Mouse (Mus musculus): ENCODE results near the gene Pakap. TPM values are rescaled to one million over a fixed set of nuclear protein-coding genes. Genes with fewer than 3 reads are reported as not detected.

Gene Pakap
- polyA plus RNA-seq, 1 experiment from 2014 or later: 10.7 TPM

DNA sequence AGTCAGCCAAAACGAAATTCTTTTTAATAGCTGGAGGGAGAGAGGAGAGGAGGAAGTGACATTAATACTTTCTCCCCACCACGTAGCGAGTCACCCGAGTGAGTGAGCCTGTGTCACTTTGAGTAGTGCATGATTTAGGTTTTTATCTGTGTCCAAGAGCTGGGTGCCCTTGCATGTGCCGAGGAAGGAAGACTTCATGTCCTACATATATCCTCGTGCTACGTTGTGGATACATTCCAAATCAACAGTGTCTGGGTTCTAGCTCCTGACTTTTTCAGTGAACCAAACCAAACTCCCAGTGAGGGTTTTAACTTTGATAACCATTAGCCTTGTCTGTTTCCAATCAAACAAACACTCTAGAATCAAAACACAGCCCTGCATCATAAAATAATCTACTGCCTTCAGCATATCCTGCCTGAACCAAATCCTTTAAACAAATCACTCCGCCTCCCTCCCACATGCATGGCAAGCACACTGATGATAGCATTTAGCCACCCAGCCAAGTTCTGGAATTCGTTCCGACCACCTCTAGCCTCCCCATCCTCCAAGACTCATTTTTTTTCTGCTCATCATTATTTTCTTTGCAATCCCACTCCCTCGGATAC is 175.4 kb downstream of the Pakap start:
- no peaks in the 10 kb centered on the region for H3K36me3 ChIP-seq (ENCODE audit: control insufficient read depth, insufficient read depth, low read length)
- no peak overlapping the region for H3K4me3 ChIP-seq (replicated peaks; ENCODE audit: low read depth, low read length)
- no peaks in the 10 kb centered on the region for H3K9me3 ChIP-seq (ENCODE audit: control insufficient read depth, low read length)
- H3K4me1 ChIP-seq (ENCODE audit: control insufficient read depth, insufficient read depth, low read length): 0 out of 2 replicates have a peak, but pooled peaks cover 3% of the 10 kb centered on the region
- WGBS: 85% methylated on average over 11 of the region's 11 CpGs
- no peak overlapping the region for H3K4me2 ChIP-seq (ENCODE audit: low read length)
- ATAC-seq (ENCODE audit: low FRiP score, low TSS enrichment): no peak
- no peak for DNase-seq
- H3K9ac ChIP-seq (replicated peaks; ENCODE audit: low read length): no peak overlapping the region
- H3K27ac ChIP-seq (replicated peaks; ENCODE audit: low read depth, low read length): no peak overlapping the region
- no peaks in the 10 kb centered on the region for H3K27me3 ChIP-seq (ENCODE audit: control insufficient read depth, insufficient read depth, low read length)

DNA sequence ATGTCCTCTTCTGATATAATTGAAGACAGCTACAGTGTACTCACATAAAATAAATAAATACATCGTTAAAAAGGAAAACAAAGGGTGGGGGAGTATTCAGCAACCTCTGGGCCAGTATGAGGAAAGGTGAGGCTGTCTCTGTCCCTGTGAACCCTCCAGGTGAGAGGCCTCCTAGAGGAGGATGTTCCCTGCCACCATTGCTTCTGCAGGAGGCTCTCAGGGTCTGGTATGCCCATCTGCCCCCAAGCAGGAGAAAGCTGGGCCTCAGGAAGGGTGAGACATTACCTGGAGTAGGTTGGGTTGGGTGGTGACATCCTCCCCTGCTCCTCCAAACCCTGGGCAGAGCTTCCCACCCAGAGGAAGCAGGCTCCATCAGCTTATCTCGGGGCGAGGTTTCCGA is 182.7 kb downstream of the Pakap start:
- H3K9ac ChIP-seq (replicated peaks; ENCODE audit: low read length): no peak overlapping the region
- H3K27ac ChIP-seq (replicated peaks; ENCODE audit: low read depth, low read length): no peak overlapping the region
- no peak overlapping the region for H3K4me3 ChIP-seq (replicated peaks; ENCODE audit: low read depth, low read length)
- no peak for ATAC-seq (ENCODE audit: low FRiP score, low TSS enrichment)
- no peaks in the 10 kb centered on the region for H3K36me3 ChIP-seq (ENCODE audit: control insufficient read depth, insufficient read depth, low read length)
- no peak overlapping the region for H3K4me2 ChIP-seq (ENCODE audit: low read length)
- no peaks in the 10 kb centered on the region for H3K9me3 ChIP-seq (ENCODE audit: control insufficient read depth, low read length)
- WGBS: 82% methylated on average over 4 of the region's 4 CpGs
- H3K27me3 ChIP-seq (ENCODE audit: control insufficient read depth, insufficient read depth, low read length): no peaks in the 10 kb centered on the region
- H3K4me1 ChIP-seq (ENCODE audit: control insufficient read depth, insufficient read depth, low read length): no peaks in the 10 kb centered on the region
- DNase-seq: no peak

DNA sequence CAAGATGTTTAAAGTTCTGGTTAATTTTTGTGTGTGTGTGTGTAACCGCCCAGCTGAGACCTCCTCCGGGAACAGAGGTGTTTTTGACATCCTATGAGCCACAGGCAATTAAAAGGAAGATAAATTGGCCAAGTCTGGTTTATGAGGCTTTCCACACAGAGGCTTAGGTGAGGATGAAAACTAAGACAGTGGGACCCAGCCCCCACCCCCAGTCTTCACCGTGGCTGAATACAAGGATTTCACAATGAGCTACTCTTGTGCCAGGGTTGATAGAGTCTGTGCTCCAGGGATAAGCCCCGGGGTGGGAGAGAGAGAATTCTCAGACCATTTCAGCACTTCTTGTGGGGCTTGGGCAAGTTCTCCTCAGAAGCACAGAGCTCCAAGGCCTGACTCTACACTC is 183.1 kb downstream of the Pakap start:
- Histone ChIP-seq H3K27me3 (ENCODE audit: control insufficient read depth, insufficient read depth, low read length) (no peaks in the 10 kb centered on the region), H3K4me2 (ENCODE audit: low read length) (no peak overlapping the region), H3K4me3 (replicated peaks; ENCODE audit: low read depth, low read length) (no peak overlapping the region), H3K9me3 (ENCODE audit: control insufficient read depth, low read length) (no peaks in the 10 kb centered on the region), H3K27ac (replicated peaks; ENCODE audit: low read depth, low read length) (no peak overlapping the region), H3K36me3 (ENCODE audit: control insufficient read depth, insufficient read depth, low read length) (no peaks in the 10 kb centered on the region), H3K4me1 (ENCODE audit: control insufficient read depth, insufficient read depth, low read length) (no peaks in the 10 kb centered on the region), H3K9ac (replicated peaks; ENCODE audit: low read length) (no peak overlapping the region)
- DNase-seq (no peak), ATAC-seq (ENCODE audit: low FRiP score, low TSS enrichment) (no peak)
- WGBS: 68% methylated on average over 4 of the region's 4 CpGs

DNA sequence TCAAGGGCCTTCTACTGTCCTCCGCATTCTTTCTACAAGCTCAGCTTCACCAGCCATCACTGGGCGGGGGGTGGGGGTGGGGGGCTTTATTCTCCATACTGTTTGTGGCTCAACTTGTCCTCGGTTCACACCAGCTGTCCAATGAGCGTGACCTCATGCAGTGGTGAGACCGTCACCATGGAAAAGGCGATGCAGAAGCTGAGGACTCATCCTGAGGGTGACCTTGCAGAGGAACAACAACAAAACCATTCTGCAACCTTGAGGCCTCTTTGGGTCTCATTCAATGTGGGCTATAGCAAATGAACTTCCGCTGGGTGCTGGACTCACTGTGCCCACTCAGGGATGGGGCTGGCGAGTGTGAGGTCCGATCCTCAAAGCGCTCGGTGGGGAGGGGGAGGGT is 183.6 kb downstream of the Pakap start:
- Histone ChIP-seq H3K4me3 (replicated peaks; ENCODE audit: low read depth, low read length) (no peak overlapping the region), H3K36me3 (ENCODE audit: control insufficient read depth, insufficient read depth, low read length) (no peaks in the 10 kb centered on the region)
- 88% methylated on average over 11 of the region's 11 CpGs for WGBS

DNA sequence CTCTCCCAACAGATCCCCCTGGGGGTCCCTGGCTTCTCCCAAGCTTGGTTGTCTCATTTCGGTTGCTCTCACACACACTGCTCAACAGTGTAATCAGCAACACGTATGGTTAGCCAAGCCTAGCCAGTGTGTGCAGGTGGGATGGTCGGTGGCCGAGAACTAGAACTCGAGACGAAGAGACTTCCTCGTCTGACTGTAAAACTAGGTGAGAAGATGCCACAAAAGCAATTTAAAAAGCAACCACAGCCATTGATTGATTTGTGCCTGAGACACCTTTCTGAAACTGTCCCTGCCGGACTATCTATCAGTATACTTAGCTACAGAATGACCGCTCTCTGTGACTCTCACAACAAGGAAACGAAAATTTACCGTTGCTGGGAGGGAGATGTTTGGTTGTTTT is 187.1 kb downstream of the Pakap start:
- H3K4me3 ChIP-seq (replicated peaks; ENCODE audit: low read depth, low read length): no peak overlapping the region
- no peaks in the 10 kb centered on the region for H3K9me3 ChIP-seq (ENCODE audit: control insufficient read depth, low read length)
- no peaks in the 10 kb centered on the region for H3K27me3 ChIP-seq (ENCODE audit: control insufficient read depth, insufficient read depth, low read length)
- no peak overlapping the region for H3K27ac ChIP-seq (replicated peaks; ENCODE audit: low read depth, low read length)
- ATAC-seq (ENCODE audit: low FRiP score, low TSS enrichment) (no peak), DNase-seq (no peak)
- no peaks in the 10 kb centered on the region for H3K36me3 ChIP-seq (ENCODE audit: control insufficient read depth, insufficient read depth, low read length)
- no peak overlapping the region for H3K9ac ChIP-seq (replicated peaks; ENCODE audit: low read length)
- 92% methylated on average over 11 of the region's 11 CpGs for WGBS
- H3K4me2 ChIP-seq (ENCODE audit: low read length): no peak overlapping the region
- no peaks in the 10 kb centered on the region for H3K4me1 ChIP-seq (ENCODE audit: control insufficient read depth, insufficient read depth, low read length)

More for the DNA sequence above, 183.6 kb downstream of the Pakap start:
- ATAC-seq (ENCODE audit: low FRiP score, low TSS enrichment) (no peak), DNase-seq (no peak)
- no peaks in the 10 kb centered on the region for H3K9me3 ChIP-seq (ENCODE audit: control insufficient read depth, low read length)
- no peaks in the 10 kb centered on the region for H3K27me3 ChIP-seq (ENCODE audit: control insufficient read depth, insufficient read depth, low read length)
- H3K4me1 ChIP-seq (ENCODE audit: control insufficient read depth, insufficient read depth, low read length): no peaks in the 10 kb centered on the region
- no peak overlapping the region for H3K4me2 ChIP-seq (ENCODE audit: low read length)
- H3K9ac ChIP-seq (replicated peaks; ENCODE audit: low read length): no peak overlapping the region
- H3K27ac ChIP-seq (replicated peaks; ENCODE audit: low read depth, low read length): no peak overlapping the region

- ATAC-seq (ENCODE audit: low FRiP score, low TSS enrichment): no peak
- no peak for DNase-seq
- Histone ChIP-seq H3K27ac (replicated peaks; ENCODE audit: low read depth, low read length) (no peak overlapping the region), H3K9ac (replicated peaks; ENCODE audit: low read length) (no peak overlapping the region), H3K9me3 (ENCODE audit: control insufficient read depth, low read length) (no peaks in the 10 kb centered on the region), H3K4me1 (ENCODE audit: control insufficient read depth, insufficient read depth, low read length) (no peaks in the 10 kb centered on the region), H3K4me3 (replicated peaks; ENCODE audit: low read depth, low read length) (no peak overlapping the region), H3K27me3 (ENCODE audit: control insufficient read depth, insufficient read depth, low read length) (no peaks in the 10 kb centered on the region), H3K36me3 (ENCODE audit: control insufficient read depth, insufficient read depth, low read length) (no peaks in the 10 kb centered on the region), H3K4me2 (ENCODE audit: low read length) (no peak overlapping the region)
- WGBS: 49% methylated on average over 11 of the region's 11 CpGs
Measured at GRCm38 (mm10) chr4:57757997-57758396, 190.0 kb downstream of the Pakap start.

DNA sequence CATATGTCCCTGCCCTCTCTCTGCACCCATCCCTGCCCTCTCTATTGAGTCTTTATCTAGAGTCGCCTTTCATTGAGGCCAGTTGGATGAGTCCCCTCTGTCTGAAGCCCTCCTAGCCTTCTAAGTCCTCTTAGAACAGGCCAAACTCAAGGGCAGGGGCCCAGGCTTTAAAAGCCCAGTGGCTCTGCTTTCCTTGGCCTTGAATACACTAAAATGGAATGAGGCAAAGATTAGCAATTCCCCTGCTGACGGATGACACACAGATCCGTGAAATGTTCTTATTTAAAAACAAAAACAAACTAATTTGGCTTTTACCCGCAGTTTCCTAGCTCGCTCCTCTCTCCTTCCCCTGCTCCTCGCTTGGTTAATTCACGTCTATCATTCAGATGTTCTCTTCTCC is 194.4 kb downstream of the Pakap start:
- DNase-seq (no peak), ATAC-seq (ENCODE audit: low FRiP score, low TSS enrichment) (no peak)
- H3K27me3 ChIP-seq (ENCODE audit: control insufficient read depth, insufficient read depth, low read length): no peaks in the 10 kb centered on the region
- H3K4me2 ChIP-seq (ENCODE audit: low read length): no peak overlapping the region
- no peaks in the 10 kb centered on the region for H3K9me3 ChIP-seq (ENCODE audit: control insufficient read depth, low read length)
- H3K36me3 ChIP-seq (ENCODE audit: control insufficient read depth, insufficient read depth, low read length): no peaks in the 10 kb centered on the region
- H3K9ac ChIP-seq (replicated peaks; ENCODE audit: low read length): no peak overlapping the region
- 39% methylated on average over 7 of the region's 7 CpGs for whole genome bisulfite sequencing
- H3K27ac ChIP-seq (replicated peaks; ENCODE audit: low read depth, low read length): no peak overlapping the region
- H3K4me1 ChIP-seq (ENCODE audit: control insufficient read depth, insufficient read depth, low read length): 0 out of 2 replicates have a peak, but pooled peaks cover 4% of the 10 kb centered on the region
- H3K4me3 ChIP-seq (replicated peaks; ENCODE audit: low read depth, low read length): no peak overlapping the region

DNA sequence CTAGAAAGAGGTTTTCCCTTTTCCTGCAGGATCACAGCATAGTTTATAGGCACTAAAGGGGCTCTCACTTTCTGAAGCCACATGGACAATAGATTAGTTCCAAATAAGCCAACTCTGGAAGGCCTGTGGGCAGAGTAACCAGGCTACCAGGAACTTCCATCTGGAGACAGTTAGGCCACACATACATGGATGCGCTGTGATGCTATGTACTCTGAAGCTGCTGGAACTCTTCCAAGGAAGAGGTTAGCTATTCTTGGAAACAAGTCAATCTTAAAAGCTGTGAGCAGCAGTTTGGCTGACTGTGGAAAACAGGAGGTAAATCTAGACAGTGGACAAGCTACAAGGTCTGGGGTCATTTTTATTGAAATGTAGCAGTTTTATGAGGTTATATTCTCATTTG is 196.4 kb downstream of the Pakap start:
- no peak overlapping the region for H3K27ac ChIP-seq (replicated peaks; ENCODE audit: low read depth, low read length)
- H3K4me2 ChIP-seq (ENCODE audit: low read length): no peak overlapping the region
- DNase-seq (peak; percentile 55), ATAC-seq (ENCODE audit: low FRiP score, low TSS enrichment) (no peak)
- no peak overlapping the region for H3K9ac ChIP-seq (replicated peaks; ENCODE audit: low read length)
- no peaks in the 10 kb centered on the region for H3K36me3 ChIP-seq (ENCODE audit: control insufficient read depth, insufficient read depth, low read length)
- H3K4me1 ChIP-seq (ENCODE audit: control insufficient read depth, insufficient read depth, low read length): 0 out of 2 replicates have a peak, but pooled peaks cover 4% of the 10 kb centered on the region
- WGBS: 83% methylated on average over 1 of the region's 1 CpGs
- H3K4me3 ChIP-seq (replicated peaks; ENCODE audit: low read depth, low read length): no peak overlapping the region
- H3K27me3 ChIP-seq (ENCODE audit: control insufficient read depth, insufficient read depth, low read length): no peaks in the 10 kb centered on the region
- H3K9me3 ChIP-seq (ENCODE audit: control insufficient read depth, low read length): no peaks in the 10 kb centered on the region

GRCm38 (mm10) chr4:57764926-57765325 is 196.9 kb downstream of the Pakap start:
- Histone ChIP-seq H3K27me3 (ENCODE audit: control insufficient read depth, insufficient read depth, low read length) (no peaks in the 10 kb centered on the region), H3K36me3 (ENCODE audit: control insufficient read depth, insufficient read depth, low read length) (no peaks in the 10 kb centered on the region), H3K4me3 (replicated peaks; ENCODE audit: low read depth, low read length) (no peak overlapping the region), H3K9me3 (ENCODE audit: control insufficient read depth, low read length) (no peaks in the 10 kb centered on the region), H3K4me1 (ENCODE audit: control insufficient read depth, insufficient read depth, low read length) (0 out of 2 replicates have a peak, but pooled peaks cover 4% of the 10 kb centered on the region), H3K9ac (replicated peaks; ENCODE audit: low read length) (no peak overlapping the region), H3K27ac (replicated peaks; ENCODE audit: low read depth, low read length) (no peak overlapping the region), H3K4me2 (ENCODE audit: low read length) (no peak overlapping the region)
- WGBS: 100% methylated on average over 1 of the region's 1 CpGs
- ATAC-seq (ENCODE audit: low FRiP score, low TSS enrichment): no peak
- no peak for DNase-seq
